Mouse (Mus musculus): ENCODE results near the gene Ldb1.
A peak's percentile ranks its signal among the peaks of the same experiment; 100 is the strongest.

The Ldb1 gene

DNA sequence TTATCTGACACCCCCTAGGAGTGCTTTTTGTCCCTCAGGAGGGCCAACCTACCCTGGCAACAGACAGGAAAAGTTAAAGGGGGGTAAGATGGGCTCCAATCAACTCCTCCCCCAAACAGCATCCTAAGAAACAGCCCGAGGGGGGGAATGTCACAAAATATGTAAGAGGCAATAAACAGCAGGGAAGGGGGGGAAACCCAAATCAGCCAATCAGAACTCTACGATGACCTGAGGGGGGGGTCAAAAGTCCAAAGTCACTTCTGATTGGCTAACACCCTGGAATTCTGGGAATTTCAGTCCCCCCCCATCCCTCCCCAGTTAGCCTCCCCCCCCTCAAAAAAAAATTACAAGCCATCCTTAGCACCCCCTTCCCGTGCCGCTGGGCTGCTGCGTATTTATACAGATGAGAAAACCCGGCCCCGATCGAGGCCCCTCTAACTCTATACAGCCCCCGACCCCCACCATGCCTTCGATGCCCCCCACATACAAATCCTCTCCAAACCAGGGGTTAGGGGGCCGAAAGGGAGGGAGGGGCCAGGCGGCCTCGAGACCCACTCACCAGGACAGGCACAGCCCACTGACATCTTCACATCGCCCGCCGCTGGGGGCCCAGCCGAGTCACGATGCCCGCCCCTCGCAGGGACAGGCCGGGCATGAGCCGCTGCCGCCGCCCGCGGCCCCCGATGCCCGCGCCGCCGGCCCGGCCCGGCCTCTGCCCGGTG, 582 bp downstream of the Ldb1 start, which contains the start of gene Pprc1:
Gene Pprc1 (plus strand): TSS at position 616 of the 722 bp plus-strand sequence.
- no peak for DNase-seq (ENCODE audit: low read depth, low spot score)

DNA sequence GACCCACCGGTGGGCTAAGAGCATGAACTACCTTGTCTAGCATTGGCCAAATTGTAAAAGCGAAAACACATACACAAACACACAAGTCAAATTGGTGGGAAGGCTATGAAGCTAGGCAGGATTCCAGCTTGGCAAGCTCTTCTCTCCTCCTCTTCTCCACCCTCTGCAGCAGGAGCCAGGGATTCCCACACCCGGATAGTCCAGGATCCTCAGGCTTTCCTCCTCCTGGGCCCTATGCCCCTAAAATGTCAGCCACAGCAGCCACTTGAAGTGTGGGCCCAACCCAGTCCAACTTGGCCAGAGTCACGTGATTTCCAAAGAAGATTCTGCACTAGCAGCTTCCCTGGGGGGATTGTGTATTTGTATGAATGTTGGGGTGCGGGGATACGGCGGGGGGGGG, 1.6 kb downstream of the Ldb1 start:
- DNase-seq (ENCODE audit: low read depth, low spot score), result no peak

DNA sequence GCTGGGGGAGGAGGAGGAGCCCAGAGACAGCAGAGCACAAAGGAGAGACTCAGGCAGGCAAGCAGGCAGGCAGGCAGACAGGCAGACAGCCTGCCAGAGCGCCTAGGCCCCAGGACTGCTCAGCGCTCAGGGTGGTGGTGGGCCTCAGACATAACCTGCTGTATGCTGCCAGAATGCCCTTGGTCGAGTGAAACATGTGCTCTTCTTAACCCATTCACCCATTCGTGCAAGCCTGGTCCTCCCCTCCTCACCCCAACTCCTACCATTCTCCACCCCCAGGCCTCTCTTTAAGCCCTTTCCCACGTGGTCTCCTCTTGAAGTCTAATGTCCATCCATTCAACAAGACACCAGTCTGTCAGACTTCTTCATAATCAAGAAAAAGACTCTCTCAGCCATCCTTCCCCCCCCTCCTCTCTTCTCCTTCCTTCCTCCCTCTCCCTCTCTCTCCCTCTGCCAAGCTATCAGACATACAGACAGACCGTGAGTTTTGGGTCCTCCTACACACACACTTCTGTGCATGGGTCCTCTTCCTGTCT, 2.5 kb downstream of the Ldb1 start:
- DNase-seq (ENCODE audit: low read depth, low spot score), result no peak

DNA sequence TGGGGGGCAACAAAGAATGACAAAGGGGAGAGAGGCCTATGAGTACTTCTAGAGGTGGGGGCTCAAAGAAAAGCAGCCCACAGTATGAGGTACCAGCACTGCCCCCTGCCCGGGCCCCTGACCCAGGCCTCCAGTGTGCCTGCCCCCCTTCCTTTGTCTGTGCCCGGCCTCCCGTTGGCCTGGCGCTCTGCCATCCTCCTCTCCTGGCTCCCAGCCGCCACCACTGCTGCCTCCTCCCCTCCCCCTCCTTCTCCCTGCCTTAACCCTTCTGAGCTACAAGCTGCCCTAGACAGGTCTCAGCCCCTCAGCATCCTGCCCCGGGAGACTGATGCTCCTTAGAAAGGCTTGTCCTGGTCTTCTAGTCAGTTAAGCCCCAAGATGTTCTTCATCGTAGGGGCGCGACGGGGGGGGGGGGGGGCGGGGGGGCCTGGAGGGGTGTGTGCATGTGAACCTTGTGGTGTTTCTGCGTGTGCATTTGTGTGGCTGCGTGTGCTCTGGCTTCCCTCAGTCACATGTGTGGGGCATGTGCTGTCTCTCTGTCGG, 3.0 kb downstream of the Ldb1 start:
- DNase-seq (ENCODE audit: low read depth, low spot score), result no peak

DNA sequence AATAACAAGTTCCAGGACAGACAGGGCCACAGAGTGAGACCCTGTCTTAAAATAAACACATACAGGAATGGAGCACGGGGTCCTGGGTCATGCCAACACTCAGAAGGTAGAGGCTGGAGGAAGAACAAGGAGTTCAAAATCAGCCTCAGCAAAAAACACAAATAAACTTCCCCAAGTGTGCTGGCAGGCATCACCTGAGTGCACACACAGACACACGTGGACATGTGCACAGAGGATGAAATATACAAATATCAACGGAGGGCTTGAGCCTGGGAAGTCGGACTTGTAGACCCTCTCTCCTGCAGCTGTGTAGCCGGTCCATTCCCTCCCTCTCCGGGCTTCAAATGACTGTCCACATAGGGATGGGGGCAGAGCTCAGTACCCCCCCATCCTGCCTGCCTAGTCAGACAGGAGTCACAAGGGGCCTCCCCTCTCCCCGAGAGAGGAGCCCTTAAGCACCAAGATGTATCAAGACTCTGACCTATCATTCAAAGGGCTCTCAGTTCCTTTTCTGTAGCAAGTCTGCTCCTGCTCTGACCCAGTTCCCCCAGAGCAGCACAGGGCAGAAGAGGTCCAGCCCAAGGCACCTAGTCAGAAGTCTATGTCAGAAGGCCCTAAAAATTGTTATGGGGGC, 3.6 kb downstream of the Ldb1 start:
- no peak for DNase-seq (ENCODE audit: low read depth, low spot score)

DNA sequence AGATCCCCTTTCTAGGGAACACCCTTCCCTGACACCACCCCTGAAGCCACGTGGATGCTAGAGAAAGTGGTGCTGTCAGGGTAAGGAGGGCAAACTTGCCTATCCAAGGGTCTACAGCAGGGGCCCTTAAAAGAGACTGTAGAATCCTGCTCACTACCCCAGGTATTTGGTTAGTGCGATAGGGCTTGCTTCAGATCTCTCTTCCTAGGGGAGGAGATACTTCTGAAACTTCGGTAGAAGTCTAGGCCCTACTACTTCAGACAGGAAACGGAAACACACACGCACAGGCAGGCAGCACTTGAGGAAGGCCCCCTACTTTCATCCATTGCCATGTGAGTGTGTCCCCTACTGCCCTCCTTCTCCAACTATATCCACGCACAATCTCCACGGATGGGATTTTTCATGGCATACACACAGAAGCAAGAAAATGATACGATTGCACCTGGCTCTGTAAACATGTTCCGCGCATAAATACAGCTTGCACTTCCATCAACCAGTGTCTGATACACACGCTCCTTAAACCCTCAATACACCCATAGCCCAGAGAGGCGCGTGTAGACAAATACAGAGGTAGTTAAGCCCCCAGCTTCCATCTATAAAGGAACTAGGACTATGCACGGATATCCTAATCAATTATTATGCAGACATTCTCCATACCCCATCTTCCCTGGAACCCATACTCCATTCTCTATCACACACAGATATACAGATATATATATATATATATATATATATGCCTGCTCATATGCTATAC, 4.7 kb downstream of the Ldb1 start:
- no peak for DNase-seq (ENCODE audit: low read depth, low spot score)

DNA sequence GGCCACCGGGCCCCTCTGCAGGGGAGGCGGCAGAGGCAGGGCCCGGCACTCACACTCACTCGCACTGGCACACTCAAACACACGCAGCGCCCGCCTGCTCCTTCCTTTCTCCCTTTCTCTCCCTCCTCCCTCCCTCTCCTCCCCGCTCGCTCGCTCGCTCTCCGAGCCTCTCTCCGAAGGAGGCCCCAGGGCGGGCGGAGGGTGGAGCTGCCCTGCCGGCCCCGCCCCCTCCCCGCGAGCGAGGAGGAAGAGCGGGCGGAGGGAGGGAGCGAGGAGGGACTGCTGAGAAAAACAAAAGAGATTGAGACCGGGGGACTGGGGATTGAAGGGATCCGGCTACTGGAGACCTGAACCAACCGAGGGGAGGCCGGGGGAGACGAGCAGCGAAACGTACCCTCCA, 5.5 kb downstream of the Ldb1 start:
- peak; percentile 87 for DNase-seq (ENCODE audit: low read depth, low spot score)

DNA sequence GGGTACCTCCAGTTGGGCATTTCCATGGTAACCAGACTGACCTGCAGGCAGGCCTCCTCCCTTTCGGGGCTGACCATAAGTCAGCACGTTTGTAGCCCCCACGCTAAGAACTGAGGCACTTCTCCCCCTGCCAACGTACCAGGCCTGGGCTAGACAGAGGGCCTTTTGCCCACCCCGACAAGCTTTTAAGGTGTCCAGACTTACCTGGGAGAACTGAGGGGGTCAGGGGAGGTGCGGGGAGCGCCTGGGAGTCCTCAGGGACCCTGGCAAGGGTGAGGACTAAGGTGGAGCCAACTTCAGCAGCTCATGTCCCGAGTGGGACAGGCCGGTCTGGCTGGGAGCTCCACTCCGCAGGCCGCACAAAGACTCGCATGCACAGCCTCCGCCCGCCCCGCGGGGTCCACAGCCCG, 6.2 kb downstream of the Ldb1 start:
- DNase-seq (ENCODE audit: low read depth, low spot score), result no peak

DNA sequence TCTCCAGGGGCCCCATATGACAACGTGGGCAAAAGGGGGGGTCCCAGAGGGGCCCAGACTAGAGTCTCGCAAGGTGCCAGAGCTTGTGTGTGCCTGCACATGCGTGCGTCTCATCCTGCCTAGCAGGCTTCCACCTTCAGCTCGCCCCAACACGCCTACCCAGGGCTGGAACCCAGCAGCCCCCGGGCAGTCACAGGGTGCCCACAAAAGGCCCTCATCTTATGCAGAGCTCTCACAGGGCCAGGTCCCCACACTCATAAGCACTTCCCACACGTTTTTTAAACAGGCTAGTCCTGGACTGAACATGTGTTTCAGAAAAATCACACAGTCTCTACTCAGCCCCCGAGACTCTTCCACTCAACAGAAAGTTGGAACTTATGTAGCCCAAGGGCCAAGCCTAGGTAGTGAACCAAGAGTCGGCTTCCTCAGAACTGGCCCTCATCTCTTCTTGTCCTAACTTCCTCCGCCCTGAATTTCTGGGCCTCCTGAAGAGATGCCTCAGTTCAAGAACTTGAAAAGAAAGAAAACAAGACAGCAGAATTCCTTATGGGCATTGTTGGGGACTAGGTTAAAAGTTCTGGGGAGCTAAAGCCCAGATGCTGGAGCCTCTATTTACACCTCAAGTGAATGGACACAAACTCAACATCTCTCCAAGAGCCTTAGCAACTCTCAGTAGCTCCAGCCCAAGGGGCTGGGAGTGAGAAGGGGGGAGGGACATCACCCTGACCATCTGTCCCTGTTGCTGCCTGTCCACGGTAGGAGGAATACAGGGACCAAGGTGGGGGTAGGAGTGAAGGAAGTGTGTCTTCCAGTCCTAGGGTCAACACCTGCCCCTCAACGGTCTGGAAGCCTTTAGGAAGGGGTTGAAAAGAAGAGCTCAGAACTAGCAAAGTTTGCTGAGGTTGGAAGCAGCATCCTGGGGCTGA, 6.8 kb downstream of the Ldb1 start:
- DNase-seq (ENCODE audit: low read depth, low spot score), result no peak

DNA sequence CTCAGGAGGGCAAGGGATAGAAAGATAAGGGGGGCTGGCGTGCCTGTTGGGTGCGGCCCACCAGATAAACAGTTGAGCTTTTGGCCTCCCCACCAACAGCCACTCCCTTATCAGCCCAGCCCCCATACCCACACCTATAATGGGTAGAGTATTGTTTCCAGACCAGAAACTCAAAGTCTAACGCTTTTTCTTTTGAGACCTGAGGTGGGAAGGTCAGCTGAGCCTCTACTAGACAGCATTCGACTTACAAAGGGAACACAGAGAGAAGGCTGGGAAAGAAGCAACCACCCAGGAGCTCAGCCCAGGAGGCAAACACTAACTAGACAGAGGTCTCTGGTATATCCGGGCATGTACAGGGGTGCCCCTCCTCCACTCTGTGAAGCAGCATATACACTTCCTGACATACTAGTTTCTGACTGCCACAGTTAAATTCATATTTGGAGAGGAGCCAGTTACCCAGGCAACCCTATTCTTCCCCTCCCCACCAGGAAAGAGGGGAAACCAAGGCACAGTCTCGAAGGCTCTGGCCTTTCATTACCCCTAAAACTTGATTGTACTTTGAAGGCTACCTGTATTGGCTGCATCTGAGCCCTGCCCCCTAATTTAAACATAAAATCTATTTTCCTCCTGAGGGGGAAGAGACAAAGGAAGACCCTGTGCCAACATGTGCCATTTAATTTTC, 7.6 kb downstream of the Ldb1 start:
- DNase-seq (ENCODE audit: low read depth, low spot score), result no peak

DNA sequence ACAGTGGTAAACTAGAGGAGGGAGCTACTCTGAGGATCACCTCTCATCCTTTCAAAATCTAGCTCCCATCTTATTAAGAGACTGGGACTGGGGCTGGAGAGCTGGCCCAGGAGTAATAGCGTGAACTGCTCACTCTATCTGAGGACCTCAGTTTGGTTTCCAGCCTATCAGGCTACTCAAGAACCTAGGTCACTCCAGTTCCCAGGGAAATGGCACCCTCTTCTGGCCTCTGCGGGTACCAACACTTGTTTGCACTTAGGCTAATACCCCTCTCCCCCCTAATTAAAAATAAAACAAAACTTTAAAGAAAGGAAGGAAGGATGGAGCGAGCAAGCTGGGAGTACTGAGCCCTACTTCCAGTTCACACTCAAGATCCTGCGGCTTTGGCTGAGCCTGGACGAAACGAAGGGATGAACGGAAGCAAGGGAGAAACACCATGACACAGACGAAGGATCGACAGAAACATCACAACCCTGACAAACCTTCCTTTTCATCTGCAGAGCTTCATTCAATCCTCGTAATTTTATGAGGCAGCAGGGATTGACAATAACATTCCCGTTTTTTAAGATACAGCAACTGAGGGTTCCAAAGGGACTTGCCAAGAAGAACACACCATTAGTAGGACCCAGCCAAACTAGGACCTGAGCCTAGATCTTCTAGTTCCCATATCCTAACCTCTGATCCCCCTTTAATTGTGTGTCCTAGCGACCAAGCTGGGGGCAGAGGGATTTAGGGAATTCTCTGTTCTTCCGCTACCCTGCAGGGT, 8.4 kb downstream of the Ldb1 start:
- DNase-seq (ENCODE audit: low read depth, low spot score), result no peak

DNA sequence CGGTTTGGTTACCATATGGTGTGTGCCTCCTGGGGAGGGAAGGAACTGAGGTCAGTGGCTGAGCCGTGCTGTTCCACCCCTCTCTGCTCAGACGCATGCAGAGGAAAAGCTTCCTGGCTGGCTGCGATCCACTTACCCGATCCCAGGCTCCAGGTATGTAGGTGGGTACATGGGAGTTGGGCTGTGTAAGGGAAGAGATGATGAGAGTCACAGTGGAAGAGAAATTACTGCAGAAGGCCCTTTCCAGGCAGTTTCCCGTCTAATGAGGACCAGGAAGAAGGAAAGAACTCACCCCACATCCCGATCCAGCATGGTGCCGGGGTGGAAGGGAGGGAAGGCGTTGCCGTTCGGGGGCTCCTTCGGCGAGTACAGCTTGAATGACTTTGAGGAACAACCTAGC, 9.0 kb downstream of the Ldb1 start:
- DNase-seq (ENCODE audit: low read depth, low spot score), result no peak

DNA sequence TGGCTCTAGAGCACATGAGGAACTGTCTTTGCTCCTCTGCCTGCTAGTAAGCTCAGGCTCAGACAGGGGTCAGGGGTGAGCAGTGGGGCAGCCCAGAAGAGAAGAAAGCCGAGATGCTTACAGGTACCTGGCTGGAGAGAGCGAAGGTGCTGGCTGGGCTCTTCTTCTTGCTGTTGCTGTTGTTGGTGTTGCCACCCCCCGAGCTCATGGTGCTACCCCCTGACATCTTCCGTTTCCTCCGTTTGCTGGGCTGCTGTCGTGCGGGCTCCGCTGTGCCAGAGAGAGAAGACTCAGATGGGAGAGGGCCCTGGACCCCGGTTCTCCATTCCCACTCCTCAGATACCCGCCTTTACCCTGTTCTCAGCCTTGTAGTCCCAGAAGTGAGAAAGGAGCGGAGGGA, 11.1 kb downstream of the Ldb1 start:
- DNase-seq (ENCODE audit: low read depth, low spot score), result no peak

DNA sequence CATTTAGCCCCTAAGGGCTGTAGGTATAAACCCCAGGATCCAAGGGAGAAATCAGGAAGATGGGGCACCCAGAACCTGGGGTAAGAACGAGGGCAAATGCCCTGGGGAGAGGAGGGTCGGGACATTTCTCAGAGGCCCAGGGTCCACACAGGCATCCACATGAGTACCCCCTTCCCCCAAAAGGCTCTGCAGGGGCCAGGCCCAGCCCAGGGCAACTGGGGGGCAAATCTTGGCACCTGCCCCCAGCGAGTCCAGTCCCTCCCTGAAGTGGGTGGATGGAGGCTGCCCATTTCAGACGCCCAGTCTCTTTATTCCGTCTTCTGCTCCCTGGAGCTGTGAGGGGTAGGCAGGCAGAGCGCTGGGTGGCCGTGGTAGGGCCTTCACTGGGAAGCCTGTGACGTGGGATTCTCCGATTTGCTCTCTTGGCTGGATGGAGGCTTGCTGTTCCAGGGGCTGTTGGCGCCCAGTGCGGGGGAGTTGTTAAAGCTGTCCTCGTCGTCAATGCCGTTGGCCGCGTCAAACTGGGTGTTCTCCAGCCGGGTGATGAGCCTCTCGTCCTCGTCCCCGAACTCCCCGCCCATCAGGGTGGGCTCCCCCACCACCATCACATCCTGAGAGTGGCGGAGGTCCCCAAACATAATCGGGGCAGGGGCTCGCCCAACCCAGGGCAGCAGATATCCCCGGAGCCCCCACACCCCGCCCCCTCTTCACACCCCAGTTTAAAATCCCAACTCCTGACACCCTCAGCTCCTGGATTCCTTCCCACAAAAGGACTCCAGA, 12.1 kb downstream of the Ldb1 start:
- DNase-seq (ENCODE audit: low read depth, low spot score), result no peak

DNA sequence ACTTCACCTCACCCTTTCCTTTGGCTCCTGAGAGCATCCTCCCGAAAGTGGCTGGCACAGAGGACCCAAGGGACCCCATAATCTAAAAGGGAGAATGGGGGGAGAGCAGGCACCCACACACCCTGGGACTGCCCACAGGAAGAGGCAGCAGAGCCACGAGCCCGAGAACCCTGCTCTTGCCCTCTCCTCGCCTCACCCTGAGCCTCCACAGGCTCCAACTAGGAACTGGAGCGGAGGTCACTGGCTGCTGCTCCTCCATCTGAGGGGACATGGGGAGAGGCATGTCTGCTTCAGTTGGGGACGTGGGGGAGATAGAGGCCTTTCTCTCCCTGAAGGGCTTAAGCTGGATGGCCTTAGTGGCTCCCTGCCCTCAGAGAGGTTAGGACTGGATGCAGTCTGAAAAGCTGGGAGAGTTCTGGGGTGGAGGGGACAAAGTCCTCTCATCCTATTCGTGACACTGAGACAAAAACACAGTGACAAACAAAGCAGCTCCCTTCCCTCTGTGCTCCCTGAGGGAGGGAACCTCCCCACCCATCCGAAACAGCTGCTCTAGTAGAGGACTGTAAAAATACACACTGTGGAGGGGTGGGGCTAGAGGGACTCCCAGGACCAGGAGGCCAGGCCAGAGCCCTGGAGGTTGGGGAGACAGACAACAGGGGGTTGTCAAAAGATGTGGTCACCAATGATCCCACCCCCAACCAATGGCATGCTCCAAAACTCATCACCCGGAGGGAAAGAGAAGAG, 13.2 kb downstream of the Ldb1 start:
- no peak for DNase-seq (ENCODE audit: low read depth, low spot score)

DNA sequence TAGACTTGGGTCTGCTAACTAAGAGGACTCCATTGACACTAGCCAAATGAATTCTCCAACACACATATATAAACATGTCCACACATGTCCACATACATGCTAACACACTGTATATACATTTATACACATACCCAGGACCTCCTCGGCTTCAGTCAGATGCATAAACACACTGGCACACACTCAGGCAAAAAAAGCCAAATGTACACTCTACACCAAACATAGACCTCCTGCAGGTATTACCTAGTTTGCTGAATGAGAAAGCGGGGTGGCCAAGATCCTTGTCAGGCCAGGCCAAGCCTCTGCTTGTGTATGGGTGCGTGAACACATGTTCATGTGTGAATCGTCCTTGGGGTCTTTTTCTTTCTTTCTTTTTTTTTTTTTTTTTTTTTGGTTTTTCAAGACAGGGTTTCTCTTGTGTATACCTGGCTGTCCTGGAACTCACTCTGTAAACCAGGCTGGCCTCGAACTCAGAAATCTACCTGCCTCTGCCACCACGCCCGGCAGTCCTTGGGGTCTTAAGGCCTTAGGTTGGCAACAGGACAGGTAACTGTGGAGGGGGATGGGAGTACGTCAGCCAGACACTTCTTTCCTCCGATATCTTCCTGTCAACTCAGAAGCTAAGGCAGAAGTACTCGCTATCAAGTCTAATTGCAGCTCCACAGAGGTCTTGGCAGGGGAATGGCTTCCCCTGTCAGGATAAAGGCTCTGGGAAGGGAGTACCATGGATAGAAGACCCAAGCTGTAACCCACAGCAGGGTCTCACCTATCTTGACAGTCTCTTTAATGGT, 14.6 kb downstream of the Ldb1 start:
- DNase-seq (ENCODE audit: low read depth, low spot score), result no peak

DNA sequence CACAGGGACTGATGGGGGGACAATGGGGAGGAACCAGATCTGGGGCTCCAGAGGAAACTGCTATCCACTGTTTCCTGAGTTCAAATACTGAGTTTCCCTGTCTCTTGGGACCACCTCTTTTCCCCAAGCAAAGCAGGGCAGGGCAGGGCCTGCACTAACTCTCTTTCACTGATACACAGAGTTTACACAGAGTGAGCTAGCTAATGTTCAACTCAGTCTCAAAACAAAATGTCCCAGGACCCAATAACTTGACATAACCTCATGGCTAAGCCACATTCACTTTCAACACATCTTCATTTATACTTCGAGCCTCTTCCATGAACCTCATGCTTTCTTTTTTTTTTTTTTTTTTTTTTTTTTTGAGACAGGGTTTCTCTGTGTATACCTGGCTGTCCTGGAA, 15.4 kb downstream of the Ldb1 start:
- DNase-seq (ENCODE audit: low read depth, low spot score), result no peak
